ENCODE assay signal across 1 mouse cellular context in the genomic region with DNA sequence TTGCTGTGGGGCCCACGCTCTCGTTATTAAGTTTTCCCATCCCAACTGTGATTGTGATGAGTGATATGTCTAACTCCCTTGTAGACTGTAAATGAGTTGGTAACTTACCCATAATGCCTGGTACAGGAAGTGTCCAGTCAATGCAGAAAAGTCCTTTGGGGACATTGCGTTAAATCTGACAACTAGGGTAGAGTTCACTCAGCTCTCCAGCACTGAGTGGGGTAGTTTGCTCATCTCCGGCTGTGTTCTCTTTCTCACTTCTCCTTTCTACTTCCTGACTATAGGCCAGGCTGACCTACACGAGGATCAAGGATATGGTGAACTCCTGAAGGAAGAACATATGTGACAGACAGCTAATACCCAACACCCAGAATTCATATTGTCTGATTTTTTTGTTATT.
A peak's percentile ranks its signal among the peaks of the same experiment; 100 is the strongest.
TF ChIP-seq lines count a peak whose summit lies in the region.

No protein-coding gene starts in this region.

TF ChIP-seq in CH12.LX, 34 proteins besides CTCF, POLR2A, EP300 and RAD21:
- TF ChIP-seq SIN3A (IDR thresholded peaks at IDR 0.05; ENCODE audit: low read length) (peak; percentile 73; the same call in 1 of the 2 replicates), MEF2A (IDR thresholded peaks at IDR 0.05; ENCODE audit: borderline replicate concordance, low read depth, low read length) (peak; percentile 85), POLR2AphosphoS2 (IDR thresholded peaks at IDR 0.05; ENCODE audit: low read depth, low read length) (0 out of 2 replicates have a peak, but pooled peaks have one; percentile 47), JUND (conservative IDR thresholded peaks at IDR 0.05; ENCODE audit: low read depth, low read length) (peak; percentile 83), NRF1 (IDR thresholded peaks at IDR 0.05; ENCODE audit: low read depth, low read length) (0 out of 2 replicates have a peak, but pooled peaks have one; percentile 30), USF1 (IDR thresholded peaks at IDR 0.05; ENCODE audit: low read depth, low read length) (no peak), NELFE (IDR thresholded peaks at IDR 0.05; ENCODE audit: low read depth, low read length) (peak; percentile 29; the same call in 1 of the 2 replicates), ZC3H11A (IDR thresholded peaks at IDR 0.05; ENCODE audit: low read depth, low read length) (no peak), TCF12 (IDR thresholded peaks at IDR 0.05; ENCODE audit: low read depth, low read length) (peak; percentile 73), MAX (IDR thresholded peaks at IDR 0.05; ENCODE audit: low read length) (peak; percentile 66; the same call in 1 of the 2 replicates), GABPA (IDR thresholded peaks at IDR 0.05; ENCODE audit: insufficient replicate concordance, low read depth, low read length) (no peak), IRF4 (IDR thresholded peaks at IDR 0.05; ENCODE audit: low read depth, low read length) (peak; percentile 99), E2F4 (IDR thresholded peaks at IDR 0.05; ENCODE audit: insufficient replicate concordance, low read depth, low read length) (no peak), MXI1 (IDR thresholded peaks at IDR 0.05; ENCODE audit: low read depth, low read length) (peak; percentile 51), ELF1 (IDR thresholded peaks at IDR 0.05; ENCODE audit: low read depth, low read length) (peak; percentile 85), CHD1 (IDR thresholded peaks at IDR 0.05; ENCODE audit: low read depth, low read length) (peak; percentile 78; the same call in 1 of the 2 replicates), CHD2 (IDR thresholded peaks at IDR 0.05; ENCODE audit: low read length) (peak; percentile 69), MYC (IDR thresholded peaks at IDR 0.05; ENCODE audit: low read depth, low read length) (peak; percentile 76; the same call in 1 of the 2 replicates), ETS1 (conservative IDR thresholded peaks at IDR 0.05; ENCODE audit: low read depth, low read length) (peak; percentile 84), MAFK (IDR thresholded peaks at IDR 0.05; ENCODE audit: insufficient replicate concordance, low read length) (peak; percentile 57; the same call in 1 of the 2 replicates), KAT2A (IDR thresholded peaks at IDR 0.05; ENCODE audit: insufficient replicate concordance, low read length) (0 out of 2 replicates have a peak, but pooled peaks have one; percentile 36), MAZ (IDR thresholded peaks at IDR 0.05; ENCODE audit: low read depth, low read length) (peak; percentile 75; the same call in 1 of the 2 replicates), ZNF384 (IDR thresholded peaks at IDR 0.05; ENCODE audit: low read depth, low read length) (0 out of 2 replicates have a peak, but pooled peaks have one; percentile 7), JUN (IDR thresholded peaks at IDR 0.05; ENCODE audit: insufficient read depth, low read depth, low read length) (peak; percentile 84), HCFC1 (IDR thresholded peaks at IDR 0.05; ENCODE audit: low read depth, low read length) (peak; percentile 65), TBP (conservative IDR thresholded peaks at IDR 0.05; ENCODE audit: low read depth, low read length) (peak; percentile 82), RCOR1 (conservative IDR thresholded peaks at IDR 0.05; ENCODE audit: low read depth, low read length) (peak; percentile 94), PAX5 (IDR thresholded peaks at IDR 0.05; ENCODE audit: low read length) (no peak), SMC3 (IDR thresholded peaks at IDR 0.05; ENCODE audit: low read depth, low read length) (no peak), USF2 (conservative IDR thresholded peaks at IDR 0.05; ENCODE audit: low read depth, low read length) (no peak), BHLHE40 (IDR thresholded peaks at IDR 0.05; ENCODE audit: low read depth, low read length) (peak; percentile 57), UBTF (IDR thresholded peaks at IDR 0.05; ENCODE audit: low read depth, low read length) (no peak), ZKSCAN1 (IDR thresholded peaks at IDR 0.05; ENCODE audit: borderline replicate concordance, low read depth, low read length) (no peak), ZMIZ1 (IDR thresholded peaks at IDR 0.05; ENCODE audit: low read depth, low read length) (peak; percentile 67; the same call in 1 of the 2 replicates)
